Mouse (Mus musculus) MEL (cell line): ENCODE measurements around the gene Ints13. TPM values are rescaled to one million over a fixed set of nuclear protein-coding genes. Genes with fewer than 3 reads are reported as not detected.

Source experiments
- DNase-seq: peaks from one replicate; pipeline ENCODE4 v3.0.0; 2011; ENCODE audit warnings: low read depth, low spot score
- H3K27ac ChIP-seq: 2 replicates; pipeline ENCODE4 v1.5.1; 2012; ENCODE audit warnings: low read depth, mild to moderate bottlenecking, control low read depth, low read length, moderate library complexity; ENCODE audit not compliant: control insufficient read depth
- H3K27me3 ChIP-seq, 2 experiments: fragments of 150-350 bp in 1 of 2; sonication (generic) in 1 of 2; 2 replicates each; pipeline ENCODE4 v1.6.1; 2012; ENCODE audit warnings: low read length in 2 of 2, mild to moderate bottlenecking in 2 of 2, improper control_type of control experiment in 1 of 2, moderate library complexity in 1 of 2; ENCODE audit not compliant: insufficient read depth in 2 of 2, control insufficient read depth in 1 of 2
- H3K36me3 ChIP-seq, 2 experiments: 2 replicates each; pipeline ENCODE4 v1.6.1; 2012 to 2014; ENCODE audit warnings: low read length in 2 of 2, improper control_type of control experiment in 1 of 2, inconsistent platforms in 1 of 2, mild to moderate bottlenecking in 1 of 2; ENCODE audit not compliant: insufficient read depth in 2 of 2, control insufficient read depth in 1 of 2
- H3K4me1 ChIP-seq, 2 experiments: fragments of 150-350 bp in 1 of 2; sonication (generic) in 1 of 2; 2 replicates each; pipeline ENCODE4 v1.6.1; 2012; ENCODE audit warnings: low read length in 2 of 2, improper control_type of control experiment in 1 of 2, mild to moderate bottlenecking in 1 of 2; ENCODE audit not compliant: insufficient read depth in 2 of 2, control insufficient read depth in 1 of 2
- H3K4me3 ChIP-seq, 2 experiments: fragments of 150-350 bp in 1 of 2; sonication (generic) in 1 of 2; 2 replicates each; pipeline ENCODE4 v1.5.1; 2012; ENCODE audit warnings: low read depth in 2 of 2, low read length in 2 of 2, mild to moderate bottlenecking in 2 of 2, moderate library complexity in 2 of 2, control low read depth in 1 of 2, improper control_type of control experiment in 1 of 2; ENCODE audit not compliant: control insufficient read depth in 1 of 2, insufficient read depth in 1 of 2
- H3K79me2 ChIP-seq: 2 replicates; pipeline ENCODE4 v1.6.1; 2012; ENCODE audit warnings: mild to moderate bottlenecking, low read length, moderate library complexity; ENCODE audit not compliant: control insufficient read depth, poor library complexity, insufficient read depth
- H3K9ac ChIP-seq: 2 replicates; pipeline ENCODE4 v1.6.1; 2012; ENCODE audit warnings: low read depth, mild to moderate bottlenecking, control low read depth, low read length, moderate library complexity; ENCODE audit not compliant: control insufficient read depth, poor library complexity, severe bottlenecking
- H3K9me3 ChIP-seq: fragments of 150-350 bp; sonication (generic); replicated peaks from 2 replicates; pipeline ENCODE4 v1.6.1; 2012; ENCODE audit warnings: mild to moderate bottlenecking, low read length, improper control_type of control experiment, moderate library complexity; ENCODE audit not compliant: insufficient read depth
- BHLHE40 ChIP-seq: IDR thresholded peaks from 2 replicates; pipeline ENCODE4 v1.6.1; 2012; ENCODE audit warnings: low read depth, mild to moderate bottlenecking, inconsistent platforms, low read length, improper control_type of control experiment, borderline replicate concordance
- CHD2 ChIP-seq: IDR thresholded peaks from 2 replicates; pipeline ENCODE4 v1.6.1; 2011; ENCODE audit warnings: low read length, improper control_type of control experiment
- CTCF ChIP-seq, 3 experiments: IDR thresholded peaks in 2 of 3; conservative IDR thresholded peaks in 1 of 3; 2 replicates each; pipeline ENCODE4 v1.5.1; 2011 to 2012; ENCODE audit warnings: low read length in 3 of 3, low read depth in 2 of 3, mild to moderate bottlenecking in 2 of 3, improper control_type of control experiment in 1 of 3, inconsistent platforms in 1 of 3, mixed read lengths in 1 of 3, moderate library complexity in 1 of 3; ENCODE audit not compliant: control insufficient read depth in 1 of 3, insufficient read depth in 1 of 3, poor library complexity in 1 of 3, severe bottlenecking in 1 of 3
- ELF1 ChIP-seq: IDR thresholded peaks from 2 replicates; pipeline ENCODE4 v1.6.1; 2014; ENCODE audit warnings: low read depth, mild to moderate bottlenecking, inconsistent platforms, low read length, improper control_type of control experiment, moderate library complexity
- EP300 ChIP-seq, 2 experiments: IDR thresholded peaks; 2 replicates each; pipeline ENCODE4 v1.6.1; 2011; ENCODE audit warnings: improper control_type of control experiment in 2 of 2, low read length in 2 of 2, low read depth in 1 of 2, mild to moderate bottlenecking in 1 of 2
- MAFK ChIP-seq: IDR thresholded peaks from 2 replicates; pipeline ENCODE4 v1.6.1; 2011; ENCODE audit warnings: low read depth, mild to moderate bottlenecking, low read length, improper control_type of control experiment, borderline replicate concordance
- MEF2A ChIP-seq: IDR thresholded peaks from 2 replicates; pipeline ENCODE4 v1.6.1; 2014; ENCODE audit warnings: low read depth, mild to moderate bottlenecking, inconsistent platforms, low read length, improper control_type of control experiment; ENCODE audit not compliant: poor library complexity, insufficient replicate concordance, severe bottlenecking; ENCODE audit errors: extremely low read depth
- MYB ChIP-seq: IDR thresholded peaks from 2 replicates; pipeline ENCODE4 v1.6.1; 2011; ENCODE audit warnings: mild to moderate bottlenecking, low read depth, low read length, improper control_type of control experiment
- MYC ChIP-seq: IDR thresholded peaks from 2 replicates; pipeline ENCODE4 v1.6.1; 2011; ENCODE audit warnings: low read depth, mild to moderate bottlenecking, low read length, improper control_type of control experiment, moderate library complexity
- POLR2AphosphoS2 ChIP-seq: IDR thresholded peaks from 2 replicates; pipeline ENCODE4 v1.6.1; 2011; ENCODE audit warnings: low read length, improper control_type of control experiment
- POLR2AphosphoS5 ChIP-seq: IDR thresholded peaks from 2 replicates; pipeline ENCODE4 v1.6.1; 2012; ENCODE audit warnings: low read depth, borderline replicate concordance, mild to moderate bottlenecking, inconsistent platforms, low read length, moderate library complexity, mixed read lengths
- RAD21 ChIP-seq: IDR thresholded peaks from 2 replicates; pipeline ENCODE4 v1.6.1; 2011; ENCODE audit warnings: mild to moderate bottlenecking, low read depth, low read length, improper control_type of control experiment
- RCOR1 ChIP-seq: IDR thresholded peaks from 2 replicates; pipeline ENCODE4 v1.6.1; 2012; ENCODE audit warnings: low read depth, mild to moderate bottlenecking, inconsistent platforms, low read length, improper control_type of control experiment
- SIN3A ChIP-seq: IDR thresholded peaks from 2 replicates; pipeline ENCODE4 v1.6.1; 2012; ENCODE audit warnings: low read length, improper control_type of control experiment, inconsistent platforms
- SMC3 ChIP-seq: IDR thresholded peaks from 2 replicates; pipeline ENCODE4 v1.6.1; 2011; ENCODE audit warnings: low read depth, low read length, improper control_type of control experiment
- ZC3H11A ChIP-seq: IDR thresholded peaks from 2 replicates; pipeline ENCODE4 v1.6.1; 2012; ENCODE audit warnings: low read depth, mild to moderate bottlenecking, inconsistent platforms, low read length, improper control_type of control experiment
- ZMIZ1 ChIP-seq: IDR thresholded peaks from 2 replicates; pipeline ENCODE4 v1.6.1; 2012; ENCODE audit warnings: low read depth, mild to moderate bottlenecking, inconsistent platforms, low read length, improper control_type of control experiment, moderate library complexity
- ZNF384 ChIP-seq: IDR thresholded peaks from 2 replicates; pipeline ENCODE4 v1.6.1; 2012; ENCODE audit warnings: low read depth, mild to moderate bottlenecking, inconsistent platforms, low read length, improper control_type of control experiment
- polyA plus RNA-seq, 2 experiments: library from polyadenylated mRNA; stranded (reverse) in 1 of 2; unstranded in 1 of 2; fragments of >175 nt in 1 of 2; fragments of >200 nt in 1 of 2; gene quantifications; 2 replicates each; pipeline versions ENCODE4 v1.2.1 to v1.2.4; 2012; ENCODE audit warnings: low replicate concordance in 2 of 2, low read depth in 1 of 2; ENCODE audit not compliant: insufficient read length in 2 of 2, insufficient read depth in 1 of 2, missing spikeins in 1 of 2
- total RNA-seq: library from RNA; depleted of rRNA; stranded (reverse); fragments of 300-350 nt; gene quantifications from 2 replicates; pipeline ENCODE4 v1.2.3, GENCODE M21; 2012

Ints13 gene
- total and polyA plus RNA-seq, 3 experiments, result 63.5 to 70.2 TPM; not detected in 1

DNA sequence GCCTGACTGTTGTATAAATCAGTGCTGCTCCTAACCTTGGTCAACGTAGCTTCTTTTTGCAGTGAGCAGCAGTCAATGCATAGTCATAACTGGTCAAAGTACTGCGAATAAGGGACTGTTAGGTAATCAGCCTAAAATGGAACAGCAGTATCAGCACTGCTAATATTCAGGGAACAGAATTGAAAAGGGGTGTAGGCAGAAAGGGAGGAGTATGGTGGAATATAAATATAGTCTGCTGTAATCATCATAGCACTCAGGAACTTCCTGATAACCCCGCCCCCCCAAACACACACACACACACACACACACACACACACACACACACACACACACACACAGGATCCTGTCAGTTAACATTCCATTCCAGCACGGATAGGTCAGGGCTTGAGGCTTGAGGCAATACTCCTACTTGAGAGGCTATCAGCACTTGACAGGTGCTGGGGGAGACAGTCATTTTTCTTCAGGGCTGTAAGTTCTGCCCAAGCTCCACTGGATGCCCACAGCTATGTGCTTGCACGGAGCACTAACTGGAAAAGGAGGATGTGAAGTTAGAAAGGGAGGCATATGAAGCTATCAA is 32.3 kb downstream of the Ints13 start:
- DNase-seq, result no peak
- H3K4me1 ChIP-seq, result peaks cover 0 to 3% of the 10 kb centered on the region in 2 experiments; a peak in 2 of 4 replicates
- H3K4me3 ChIP-seq, result no peak overlapping the region
- H3K27me3 ChIP-seq, result no peaks in the 10 kb centered on the region; a peak in 1 of 4 replicates
- H3K36me3 ChIP-seq, result peaks cover 2 to 10% of the 10 kb centered on the region in 2 experiments
- H3K27ac ChIP-seq, result no peak overlapping the region
- no peak overlapping the region for H3K9ac ChIP-seq
- TF ChIP-seq RCOR1, result no peak
- TF ChIP-seq ZMIZ1, result no peak
- TF ChIP-seq MYC, result no peak
- no peak for TF ChIP-seq ZNF384
- no peak for TF ChIP-seq ELF1
- TF ChIP-seq CHD2, result no peak
- no peak for TF ChIP-seq POLR2AphosphoS5
- no peak for TF ChIP-seq SMC3
- no peak for TF ChIP-seq BHLHE40
- no peak for TF ChIP-seq MAFK
- no peak for TF ChIP-seq POLR2AphosphoS2
- no peak for TF ChIP-seq EP300 (IDR thresholded peaks at IDR 0.05; ENCODE audit: low read depth in 1 of 2, low read length in 2 of 2)
- no peak for TF ChIP-seq MYB
- H3K79me2 ChIP-seq, result no peaks in the 10 kb centered on the region
- H3K9me3 ChIP-seq, result no peaks in the 10 kb centered on the region

DNA sequence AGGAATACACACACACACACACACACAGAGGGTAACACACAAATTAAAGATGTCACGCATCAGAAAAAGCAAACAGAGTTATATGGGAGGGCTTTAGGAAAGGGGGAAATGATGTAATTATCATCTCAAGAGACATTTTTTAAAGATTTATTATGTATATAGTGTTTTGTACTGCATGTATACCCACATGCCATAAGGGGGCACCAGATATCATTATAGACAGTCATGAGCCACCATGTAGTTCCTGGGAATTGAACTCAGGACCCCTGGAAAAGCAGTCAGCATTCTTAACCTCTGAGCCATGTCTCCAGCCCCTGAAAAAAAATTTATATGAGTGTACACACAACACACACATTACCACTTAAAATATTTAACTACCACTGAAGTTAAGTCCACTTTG is 33.0 kb downstream of the Ints13 start:
- Histone ChIP-seq H3K79me2 (no peaks in the 10 kb centered on the region), H3K9ac (no peak overlapping the region), H3K4me1 (peaks cover 0 to 3% of the 10 kb centered on the region in 2 experiments; a peak in 2 of 4 replicates), H3K4me3 (no peak overlapping the region), H3K36me3 (peaks cover 0 to 10% of the 10 kb centered on the region in 2 experiments; a peak in 3 of 4 replicates), H3K27ac (no peak overlapping the region), H3K27me3 (no peaks in the 10 kb centered on the region; a peak in 1 of 4 replicates), H3K9me3 (no peaks in the 10 kb centered on the region)
- TF ChIP-seq RAD21 (peak; percentile 53), CTCF (IDR thresholded peaks at IDR 0.05 in 2 of 3, conservative IDR thresholded peaks at IDR 0.05 in 1 of 3; ENCODE audit: control insufficient read depth in 1 of 3, insufficient read depth in 1 of 3, low read depth in 2 of 3, low read length in 3 of 3, poor library complexity in 1 of 3, severe bottlenecking in 1 of 3) (peak in 2 of 3 experiments; percentile 27 to 57; a peak in 3 of 6 replicates), SIN3A (no peak), MEF2A (no peak), ZC3H11A (0 out of 2 replicates have a peak, but pooled peaks have one; percentile 11), MAFK (no peak), SMC3 (peak; percentile 40)
- DNase-seq, result peak; percentile 48
